Mouse (Mus musculus) midbrain, postnatal 0 days (tissue): ENCODE measurements at regions not wholly inside any gene's neighbourhood (a gene's known extent, or its start where the extent isn't known, plus 50 kb on each side); places are given as distances from the start of the nearest gene placed in this dataset.
A peak's percentile ranks its signal among the peaks of the same experiment; 100 is the strongest.

Experiments used
- ATAC-seq: fragments of 200-750 bp; cut with Nextera tagmentation; 2 replicates; pipeline ENCODE4 v1.8.0; 2017; ENCODE audit warnings: moderate number of reproducible peaks, mild to moderate bottlenecking, moderate TSS enrichment, moderate library complexity; ENCODE audit not compliant: low FRiP score
- DNase-seq: peaks from one replicate; pipeline ENCODE4 v3.0.0-alpha.2; 2015; ENCODE audit warnings: low spot score
- H3K27ac ChIP-seq: fragments of 300-500 bp; sonication (generic); 2 replicates; pipeline ENCODE4 v1.5.1; 2014; ENCODE audit warnings: low read depth, mild to moderate bottlenecking, low read length, mixed read lengths
- H3K27me3 ChIP-seq: fragments of 300-500 bp; sonication (generic); 2 replicates; pipeline ENCODE4 v1.6.1; 2014; ENCODE audit warnings: low read length, control low read depth, mixed read lengths; ENCODE audit not compliant: insufficient read depth
- H3K36me3 ChIP-seq: fragments of 300-500 bp; sonication (generic); 2 replicates; pipeline ENCODE4 v1.6.1; 2014; ENCODE audit warnings: low read length, control low read depth, mixed read lengths; ENCODE audit not compliant: insufficient read depth
- H3K4me1 ChIP-seq: fragments of 300-500 bp; sonication (generic); 2 replicates; pipeline ENCODE4 v1.6.1; 2014; ENCODE audit warnings: mild to moderate bottlenecking, control low read depth, antibody characterized with exemption, low read length, mixed read lengths; ENCODE audit not compliant: insufficient read depth
- H3K4me2 ChIP-seq: fragments of 300-500 bp; sonication (generic); 2 replicates; pipeline ENCODE4 v1.6.1; 2014; ENCODE audit warnings: low read depth, mild to moderate bottlenecking, low read length, mixed read lengths; ENCODE audit not compliant: poor library complexity, severe bottlenecking
- H3K4me3 ChIP-seq: fragments of 300-500 bp; sonication (generic); 2 replicates; pipeline ENCODE4 v1.5.1; 2014; ENCODE audit warnings: low read depth, mild to moderate bottlenecking, low read length, moderate library complexity
- H3K9ac ChIP-seq: fragments of 300-500 bp; sonication (generic); replicated peaks from 2 replicates; pipeline ENCODE4 v1.6.1; 2014; ENCODE audit warnings: mild to moderate bottlenecking, low read length, moderate library complexity, mixed read lengths; ENCODE audit not compliant: poor library complexity, severe bottlenecking
- H3K9me3 ChIP-seq: fragments of 300-500 bp; sonication (generic); 2 replicates; pipeline ENCODE4 v1.6.1; 2016; ENCODE audit warnings: low read length, control low read depth
- CTCF ChIP-seq: IDR thresholded peaks from 2 replicates; pipeline ENCODE4 v1.5.1; 2016; ENCODE audit warnings: antibody characterized with exemption, mild to moderate bottlenecking
- WGBS: fragments of 180-500 bp; shearing (Covaris S2); extraction: QIAGEN DNeasy Blood & Tissue Kit; methylation state at CpG from one replicate; pipeline ENCODE4 v1.1.7; 2014; 5-methylcytosine and 5-hydroxymethylcytosine counted together

- H3K4me2 ChIP-seq = no peak overlapping the region
- H3K9ac ChIP-seq = no peak overlapping the region
- TF ChIP-seq CTCF = no peak
- no peaks in the 10 kb centered on the region for H3K27me3 ChIP-seq
- no peak overlapping the region for H3K4me3 ChIP-seq
- no peak for ATAC-seq
- no peaks in the 10 kb centered on the region for H3K4me1 ChIP-seq
- no peaks in the 10 kb centered on the region for H3K36me3 ChIP-seq
- WGBS = 31% methylated on average over 3 of the region's 3 CpGs
- H3K9me3 ChIP-seq = no peaks in the 10 kb centered on the region
- peak; percentile 9 for DNase-seq
- H3K27ac ChIP-seq = no peak overlapping the region
Measured at GRCm38 (mm10) chr5:12868355-12869217, 256.6 kb upstream of the Sema3a start.

- Histone ChIP-seq H3K4me3 (no peak overlapping the region), H3K4me1 (no peaks in the 10 kb centered on the region), H3K27me3 (no peaks in the 10 kb centered on the region), H3K36me3 (no peaks in the 10 kb centered on the region), H3K9ac (no peak overlapping the region), H3K4me2 (no peak overlapping the region), H3K27ac (no peak overlapping the region), H3K9me3 (no peaks in the 10 kb centered on the region)
- 83% methylated on average over 3 of the region's 3 CpGs for WGBS
- ATAC-seq (no peak), DNase-seq (no peak)
- TF ChIP-seq CTCF = no peak
Measured at GRCm38 (mm10) chr5:12872888-12873287, 252.3 kb upstream of the Sema3a start.

GRCm38 (mm10) chr5:12877595-12878296 is 247.5 kb upstream of the Sema3a start:
- Histone ChIP-seq H3K9me3 (no peaks in the 10 kb centered on the region), H3K4me1 (no peaks in the 10 kb centered on the region), H3K36me3 (no peaks in the 10 kb centered on the region), H3K27ac (no peak overlapping the region), H3K9ac (no peak overlapping the region), H3K27me3 (no peaks in the 10 kb centered on the region), H3K4me3 (no peak overlapping the region), H3K4me2 (no peak overlapping the region)
- TF ChIP-seq CTCF = no peak
- 92% methylated on average over 6 of the region's 6 CpGs for WGBS
- no peak for ATAC-seq
- DNase-seq = no peak

DNA sequence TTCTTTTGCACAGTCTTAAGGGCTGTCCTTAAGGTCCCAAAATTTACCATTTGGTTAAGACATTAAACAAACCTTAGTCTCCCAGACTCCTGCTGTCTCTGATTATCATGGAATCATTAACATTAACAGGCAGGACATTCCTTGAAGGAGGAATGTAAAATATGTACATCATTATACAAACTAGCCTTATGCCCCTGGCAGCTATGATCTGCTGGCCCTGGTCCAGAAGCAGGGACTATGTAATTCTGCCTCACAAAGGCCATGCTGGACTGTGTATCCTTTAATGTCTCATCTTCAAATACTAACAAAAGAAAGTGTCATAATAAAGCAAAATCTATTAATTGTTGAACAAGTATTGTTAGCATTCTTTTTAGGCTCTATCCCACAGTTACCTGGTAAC is 232.9 kb upstream of the Sema3a start:
- Histone ChIP-seq H3K27ac (no peak overlapping the region), H3K27me3 (no peaks in the 10 kb centered on the region), H3K36me3 (no peaks in the 10 kb centered on the region), H3K9me3 (no peaks in the 10 kb centered on the region), H3K4me2 (no peak overlapping the region), H3K4me1 (no peaks in the 10 kb centered on the region), H3K9ac (no peak overlapping the region), H3K4me3 (no peak overlapping the region)
- no peak for DNase-seq
- no peak for TF ChIP-seq CTCF
- no peak for ATAC-seq

DNA sequence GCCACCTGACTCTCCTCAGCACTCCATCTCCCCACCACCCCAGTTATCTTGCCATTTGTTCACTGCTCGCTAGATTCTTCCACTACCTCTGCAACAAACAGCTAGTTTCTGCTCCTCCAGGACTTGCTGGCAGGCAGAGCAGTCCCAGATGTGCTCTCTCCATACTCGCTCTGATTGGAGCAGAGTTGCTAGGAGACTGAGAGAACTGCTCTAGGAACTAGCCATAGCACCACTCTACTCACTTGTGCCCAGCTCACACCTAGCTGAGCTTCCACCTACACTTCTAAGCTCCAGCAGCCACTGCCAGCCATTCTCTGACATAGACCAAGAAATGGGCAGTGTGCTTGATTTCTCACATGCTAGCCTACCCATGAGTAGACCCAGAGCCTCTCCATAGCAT is 230.6 kb upstream of the Sema3a start:
- no peak overlapping the region for H3K4me3 ChIP-seq
- H3K27me3 ChIP-seq = no peaks in the 10 kb centered on the region
- 74% methylated on average over 2 of the region's 2 CpGs for WGBS
- H3K4me2 ChIP-seq = no peak overlapping the region
- no peak for TF ChIP-seq CTCF
- ATAC-seq (no peak), DNase-seq (no peak)
- no peaks in the 10 kb centered on the region for H3K9me3 ChIP-seq
- no peaks in the 10 kb centered on the region for H3K4me1 ChIP-seq
- H3K27ac ChIP-seq = no peak overlapping the region
- no peaks in the 10 kb centered on the region for H3K36me3 ChIP-seq
- H3K9ac ChIP-seq = no peak overlapping the region

- Histone ChIP-seq H3K9me3 (no peaks in the 10 kb centered on the region), H3K4me1 (no peaks in the 10 kb centered on the region), H3K27me3 (no peaks in the 10 kb centered on the region), H3K9ac (no peak overlapping the region), H3K36me3 (no peaks in the 10 kb centered on the region), H3K27ac (no peak overlapping the region), H3K4me3 (no peak overlapping the region), H3K4me2 (no peak overlapping the region)
- ATAC-seq = no peak
- no peak for TF ChIP-seq CTCF
- DNase-seq = no peak
Measured at GRCm38 (mm10) chr5:12910741-12911140, 214.5 kb upstream of the Sema3a start.
